Mouse (Mus musculus) forebrain, embryonic 11.5 days (tissue): ENCODE results near the gene Grm8. TPM values are rescaled to one million over a fixed set of nuclear protein-coding genes. Genes with fewer than 3 reads are reported as not detected.
A peak's percentile ranks its signal among the peaks of the same experiment; 100 is the strongest.

ENCODE experiments used
- ATAC-seq: fragments of 200-750 bp; cut with Nextera tagmentation; replicated peaks from 2 replicates; pipeline ENCODE4 v1.8.0; 2017; ENCODE audit warnings: moderate TSS enrichment; ENCODE audit not compliant: low FRiP score
- DNase-seq: peaks from one replicate; pipeline ENCODE4 v3.0.0-alpha.2; 2017; ENCODE audit warnings: low spot score
- H3K27ac ChIP-seq: fragments of 300-500 bp; sonication (generic); 2 replicates; pipeline ENCODE4 v1.5.1; 2014; ENCODE audit warnings: low read depth, low read length
- H3K27me3 ChIP-seq: fragments of 300-500 bp; sonication (generic); 2 replicates; pipeline ENCODE4 v1.6.1; 2014; ENCODE audit warnings: mild to moderate bottlenecking, low read length, mixed read lengths; ENCODE audit not compliant: control insufficient read depth, insufficient read depth
- H3K36me3 ChIP-seq: fragments of 300-500 bp; sonication (generic); 2 replicates; pipeline ENCODE4 v1.6.1; 2014; ENCODE audit warnings: mild to moderate bottlenecking, low read length, moderate library complexity, mixed read lengths; ENCODE audit not compliant: control insufficient read depth, insufficient read depth
- H3K4me1 ChIP-seq: fragments of 300-500 bp; sonication (generic); replicated peaks from 2 replicates; pipeline ENCODE4 v1.6.1; 2014; ENCODE audit warnings: low read length, mixed read lengths; ENCODE audit not compliant: control insufficient read depth, insufficient read depth
- H3K4me2 ChIP-seq: fragments of 300-500 bp; sonication (generic); 2 replicates; pipeline ENCODE4 v1.6.1; 2014; ENCODE audit warnings: low read depth, mild to moderate bottlenecking, low read length, moderate library complexity, mixed read lengths; ENCODE audit not compliant: severe bottlenecking
- H3K4me3 ChIP-seq: fragments of 300-500 bp; sonication (generic); 2 replicates; pipeline ENCODE4 v1.5.1; 2014; ENCODE audit warnings: low read depth, low read length
- H3K9ac ChIP-seq: fragments of 300-500 bp; sonication (generic); 2 replicates; pipeline ENCODE4 v1.6.1; 2014; ENCODE audit warnings: low read length
- H3K9me3 ChIP-seq: fragments of 300-500 bp; sonication (generic); 2 replicates; pipeline ENCODE4 v1.6.1; 2016; ENCODE audit warnings: low read length, mixed read lengths; ENCODE audit not compliant: control insufficient read depth
- WGBS: fragments of 180-500 bp; shearing (Covaris S2); extraction: QIAGEN DNeasy Blood & Tissue Kit; methylation state at CpG from one replicate; pipeline ENCODE4 v1.1.7; 2014; 5-methylcytosine and 5-hydroxymethylcytosine counted together
- polyA plus RNA-seq: library from polyadenylated mRNA; unstranded; fragments of >200 nt; fragmentation: Nextera tagmentation; extraction: Ambion mirVana; gene quantifications from 2 replicates; pipeline ENCODE4 v1.2.1, GENCODE M21; 2014

Grm8 gene
- polyA plus RNA-seq, 1 experiment from 2014 or later, result 1.4 TPM

GRCm38 (mm10) chr6:27617472-27617871 lies 517.5 kb downstream of the Grm8 start:
- Histone ChIP-seq H3K4me3 (no peak overlapping the region), H3K9me3 (no peaks in the 10 kb centered on the region), H3K27me3 (no peaks in the 10 kb centered on the region), H3K36me3 (no peaks in the 10 kb centered on the region), H3K4me1 (no peaks in the 10 kb centered on the region), H3K9ac (no peak overlapping the region), H3K27ac (no peak overlapping the region), H3K4me2 (no peak overlapping the region)
- 61% methylated on average over 4 of the region's 4 CpGs for WGBS
- DNase-seq (no peak), ATAC-seq (peak; percentile 67; the same call in 1 of the 2 replicates)

DNA sequence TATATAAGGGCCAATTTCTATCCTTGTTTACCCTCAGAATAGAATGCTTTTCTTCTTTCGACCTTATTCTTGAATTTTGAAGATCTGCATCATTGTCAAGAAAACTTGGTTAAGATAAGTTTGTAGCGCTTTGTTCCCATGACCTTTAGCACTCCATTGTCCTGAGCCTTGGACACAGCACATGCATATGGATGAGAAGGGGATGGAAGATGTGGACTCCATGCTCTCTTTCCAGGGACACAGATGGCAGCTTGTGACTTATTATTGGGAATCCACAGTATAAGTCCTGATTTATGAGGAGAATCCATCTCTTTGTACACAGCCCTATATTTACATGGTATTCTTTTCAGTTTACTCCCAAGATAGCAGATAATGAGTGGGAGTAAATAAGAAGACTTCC lies 554.5 kb downstream of the Grm8 start:
- ATAC-seq, result no peak
- WGBS, result 80% methylated on average over 2 of the region's 2 CpGs

GRCm38 (mm10) chr6:27545516-27545915 lies 589.5 kb downstream of the Grm8 start:
- no peak overlapping the region for H3K4me3 ChIP-seq
- WGBS, result 74% methylated on average over 6 of the region's 6 CpGs
- no peak overlapping the region for H3K27ac ChIP-seq
- H3K9me3 ChIP-seq, result no peaks in the 10 kb centered on the region
- H3K4me2 ChIP-seq, result no peak overlapping the region
- no peaks in the 10 kb centered on the region for H3K4me1 ChIP-seq
- no peaks in the 10 kb centered on the region for H3K36me3 ChIP-seq
- no peak for ATAC-seq
- H3K27me3 ChIP-seq, result no peaks in the 10 kb centered on the region
- no peak for DNase-seq
- no peak overlapping the region for H3K9ac ChIP-seq

More for the DNA sequence above, 554.5 kb downstream of the Grm8 start:
- Histone ChIP-seq H3K27me3 (no peaks in the 10 kb centered on the region), H3K9ac (no peak overlapping the region), H3K9me3 (no peaks in the 10 kb centered on the region), H3K27ac (no peak overlapping the region), H3K4me1 (no peaks in the 10 kb centered on the region), H3K36me3 (no peaks in the 10 kb centered on the region), H3K4me2 (no peak overlapping the region), H3K4me3 (no peak overlapping the region)
- DNase-seq, result no peak

GRCm38 (mm10) chr6:27517620-27518019 lies 617.4 kb downstream of the Grm8 start:
- 36% methylated on average over 1 of the region's 1 CpGs for WGBS
- Histone ChIP-seq H3K27ac (no peak overlapping the region), H3K27me3 (no peaks in the 10 kb centered on the region), H3K4me2 (no peak overlapping the region), H3K36me3 (no peaks in the 10 kb centered on the region), H3K9ac (no peak overlapping the region), H3K4me3 (no peak overlapping the region), H3K9me3 (no peaks in the 10 kb centered on the region), H3K4me1 (no peaks in the 10 kb centered on the region)
- ATAC-seq, result peak; percentile 66; the same call in 1 of the 2 replicates
- no peak for DNase-seq

- 76% methylated on average over 5 of the region's 5 CpGs for WGBS
- Histone ChIP-seq H3K4me3 (no peak overlapping the region), H3K4me2 (no peak overlapping the region), H3K4me1 (no peaks in the 10 kb centered on the region), H3K36me3 (no peaks in the 10 kb centered on the region), H3K9ac (no peak overlapping the region), H3K27me3 (no peaks in the 10 kb centered on the region), H3K9me3 (no peaks in the 10 kb centered on the region), H3K27ac (no peak overlapping the region)
- DNase-seq (no peak), ATAC-seq (no peak)
Observed at GRCm38 (mm10) chr6:27460998-27461397, 674.0 kb downstream of the Grm8 start.

GRCm38 (mm10) chr6:27408473-27408872 lies 726.5 kb downstream of the Grm8 start:
- Histone ChIP-seq H3K27me3 (no peaks in the 10 kb centered on the region), H3K4me2 (no peak overlapping the region), H3K9me3 (no peaks in the 10 kb centered on the region), H3K9ac (no peak overlapping the region), H3K4me1 (no peaks in the 10 kb centered on the region), H3K27ac (no peak overlapping the region), H3K36me3 (no peaks in the 10 kb centered on the region), H3K4me3 (no peak overlapping the region)
- 0 out of 2 replicates have a peak, but pooled peaks have one; percentile 53 for ATAC-seq
- no peak for DNase-seq
- 83% methylated on average over 4 of the region's 4 CpGs for WGBS

DNA sequence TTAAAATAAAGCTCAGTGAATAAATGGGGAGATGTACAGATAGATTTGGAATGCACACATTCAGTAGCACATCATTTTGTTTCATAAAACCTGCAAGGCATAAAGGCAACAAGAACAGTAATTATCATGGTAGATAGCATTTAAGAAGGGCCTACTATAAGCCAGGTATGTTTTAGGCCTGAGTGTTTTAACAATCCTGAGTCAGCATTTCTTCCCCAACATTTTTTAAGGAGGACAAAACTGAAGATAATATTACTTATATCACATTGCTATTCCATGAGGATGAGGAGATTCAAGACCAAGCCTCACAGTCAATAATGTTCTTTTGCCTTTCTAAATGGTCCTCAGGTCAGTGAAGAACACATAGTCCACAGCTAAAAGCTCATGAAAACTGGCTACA lies 762.6 kb downstream of the Grm8 start:
- Histone ChIP-seq H3K9ac (no peak overlapping the region), H3K9me3 (no peaks in the 10 kb centered on the region), H3K4me3 (no peak overlapping the region), H3K27me3 (no peaks in the 10 kb centered on the region), H3K4me1 (no peaks in the 10 kb centered on the region), H3K36me3 (no peaks in the 10 kb centered on the region), H3K27ac (no peak overlapping the region), H3K4me2 (no peak overlapping the region)
- DNase-seq (no peak), ATAC-seq (no peak)

- Histone ChIP-seq H3K27ac (no peak overlapping the region), H3K27me3 (no peaks in the 10 kb centered on the region), H3K36me3 (no peaks in the 10 kb centered on the region), H3K9me3 (no peaks in the 10 kb centered on the region), H3K9ac (no peak overlapping the region), H3K4me3 (no peak overlapping the region), H3K4me2 (no peak overlapping the region), H3K4me1 (no peaks in the 10 kb centered on the region)
- DNase-seq (no peak), ATAC-seq (no peak)
- 81% methylated on average over 2 of the region's 2 CpGs for WGBS
Observed at GRCm38 (mm10) chr6:27371095-27371494, 763.9 kb downstream of the Grm8 start.

DNA sequence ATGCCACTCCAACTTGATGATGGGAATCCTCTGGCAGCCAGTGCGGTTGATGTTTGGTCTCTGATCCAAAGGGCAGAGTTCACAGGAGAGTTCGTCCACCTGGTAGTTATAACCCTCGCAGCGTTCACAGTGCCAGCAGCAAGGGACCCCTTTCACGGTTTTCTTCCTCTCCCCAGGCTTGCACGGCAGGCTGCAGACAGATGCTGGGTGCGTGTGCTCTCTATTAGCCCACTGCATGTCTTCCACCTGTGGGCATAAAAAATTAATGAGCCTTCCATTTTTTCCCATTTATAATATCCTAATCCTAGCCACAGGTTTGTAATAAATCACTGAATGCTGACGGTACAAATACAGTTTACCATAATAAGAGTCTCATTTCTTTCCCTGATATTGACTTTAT lies 771.2 kb downstream of the Grm8 start:
- Histone ChIP-seq H3K27me3 (no peaks in the 10 kb centered on the region), H3K4me3 (no peak overlapping the region), H3K4me1 (no peaks in the 10 kb centered on the region), H3K4me2 (no peak overlapping the region), H3K9ac (no peak overlapping the region), H3K9me3 (no peaks in the 10 kb centered on the region), H3K36me3 (no peaks in the 10 kb centered on the region), H3K27ac (no peak overlapping the region)
- ATAC-seq (no peak), DNase-seq (no peak)
- 89% methylated on average over 8 of the region's 8 CpGs for WGBS
